Mouse (Mus musculus) ovary, adult 18-20 months (tissue): ENCODE measurements around the gene Cux2.

ENCODE experiments used
- DNase-seq: peaks from one replicate; pipeline ENCODE4 v3.0.0; 2022; ENCODE audit warnings: low spot score, mixed read lengths

Cux2 gene

GRCm38 (mm10) chr5:121820161-121820560 is 229.7 kb downstream of the Cux2 start:
- no peak for DNase-seq

GRCm38 (mm10) chr5:121819559-121819958 is 230.3 kb downstream of the Cux2 start:
- no peak for DNase-seq

- no peak for DNase-seq
Observed at GRCm38 (mm10) chr5:121818862-121819261, 231.0 kb downstream of the Cux2 start.

GRCm38 (mm10) chr5:121818401-121818800 is 231.5 kb downstream of the Cux2 start:
- DNase-seq: no peak

DNA sequence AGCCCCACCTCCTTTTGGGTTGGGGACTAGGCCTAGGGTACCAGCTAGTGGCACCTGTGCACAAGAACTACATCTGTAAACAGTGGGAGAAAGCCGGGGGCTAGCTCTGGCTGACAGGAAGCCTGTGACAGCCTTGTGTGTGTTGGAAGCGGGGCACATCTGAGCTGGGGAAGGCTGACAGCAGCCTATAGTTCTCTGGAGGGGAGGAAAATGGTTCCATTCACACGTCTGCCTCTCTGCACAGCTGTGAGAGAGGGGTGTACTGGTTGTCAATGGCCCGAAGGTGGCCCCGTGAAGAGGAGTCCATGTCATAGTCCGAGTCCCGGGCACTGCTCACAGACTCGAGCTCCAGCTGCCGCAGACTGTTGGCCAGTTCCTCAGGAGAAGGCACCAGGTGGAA is 232.4 kb downstream of the Cux2 start:
- DNase-seq: no peak

DNA sequence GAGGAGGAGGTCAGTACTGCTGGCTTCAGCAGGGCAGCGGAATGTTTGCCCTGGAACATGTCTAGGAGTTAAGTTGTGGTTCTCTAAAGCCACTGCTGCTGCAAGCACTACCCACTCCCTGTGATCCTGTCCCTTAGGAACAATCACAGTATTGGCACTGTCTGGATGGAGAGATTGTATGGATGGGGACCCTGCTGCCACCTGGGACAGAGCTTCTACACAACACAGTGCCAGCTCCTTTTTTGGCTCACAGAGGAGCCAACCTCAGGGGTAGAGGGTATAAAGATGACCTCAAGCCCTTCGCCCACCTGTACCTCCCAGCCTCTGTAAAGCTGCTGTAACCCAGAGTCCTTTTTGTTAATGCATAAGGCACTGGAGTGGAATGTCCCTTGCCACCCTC is 233.3 kb downstream of the Cux2 start:
- DNase-seq: no peak

DNA sequence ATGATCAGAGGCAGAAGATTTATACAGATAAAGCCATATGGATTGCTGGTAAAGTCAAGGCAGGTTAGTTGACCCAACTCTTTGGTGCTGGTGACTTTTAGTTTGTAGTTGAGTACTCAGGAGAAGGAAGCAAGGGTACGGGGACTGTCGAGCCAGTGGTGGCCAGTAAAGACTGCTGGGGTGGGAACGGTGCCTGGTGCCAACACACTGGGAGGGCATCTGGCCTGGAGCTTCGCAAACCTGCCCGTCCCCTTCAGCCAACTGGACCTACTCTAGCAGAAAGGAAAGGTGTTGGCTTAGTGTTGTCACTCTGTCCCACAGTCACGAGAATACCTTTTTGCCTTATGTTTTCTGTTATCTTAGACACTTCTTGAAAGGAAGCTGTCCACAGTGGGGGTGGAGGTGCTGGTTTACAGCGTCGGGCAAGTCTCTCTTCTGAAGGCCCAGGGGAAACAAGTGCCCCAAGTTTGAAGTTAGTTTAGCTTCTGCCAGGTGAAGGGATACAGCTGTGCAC is 234.0 kb downstream of the Cux2 start:
- DNase-seq: no peak

GRCm38 (mm10) chr5:121815067-121815466 is 234.8 kb downstream of the Cux2 start:
- DNase-seq: no peak

GRCm38 (mm10) chr5:121813744-121814143 is 236.2 kb downstream of the Cux2 start:
- no peak for DNase-seq

GRCm38 (mm10) chr5:121812526-121813243 is 237.2 kb downstream of the Cux2 start:
- DNase-seq: no peak

DNA sequence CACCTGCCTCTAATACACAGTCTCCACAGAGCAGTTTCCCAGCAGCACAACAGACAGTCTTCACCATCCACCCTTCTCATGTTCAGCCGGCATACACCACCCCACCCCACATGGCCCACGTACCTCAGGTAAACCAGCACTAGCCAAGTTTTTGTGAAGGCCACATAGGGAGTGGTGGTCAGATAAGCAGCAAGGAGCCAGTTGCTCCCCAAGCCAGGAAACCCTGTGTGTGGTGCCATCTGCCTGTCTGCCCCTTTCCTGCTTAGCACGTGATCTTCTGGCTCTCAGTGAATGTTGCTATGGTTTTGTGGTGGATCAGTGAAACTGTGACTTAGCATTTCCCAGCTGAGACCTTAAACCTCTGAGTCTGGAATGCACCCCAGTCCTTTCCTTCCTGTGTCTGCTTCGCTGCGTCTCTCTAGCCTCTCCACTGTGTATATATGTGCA is 238.4 kb downstream of the Cux2 start:
- no peak for DNase-seq

- DNase-seq: no peak
Observed at GRCm38 (mm10) chr5:121810331-121811151, 239.4 kb downstream of the Cux2 start.

DNA sequence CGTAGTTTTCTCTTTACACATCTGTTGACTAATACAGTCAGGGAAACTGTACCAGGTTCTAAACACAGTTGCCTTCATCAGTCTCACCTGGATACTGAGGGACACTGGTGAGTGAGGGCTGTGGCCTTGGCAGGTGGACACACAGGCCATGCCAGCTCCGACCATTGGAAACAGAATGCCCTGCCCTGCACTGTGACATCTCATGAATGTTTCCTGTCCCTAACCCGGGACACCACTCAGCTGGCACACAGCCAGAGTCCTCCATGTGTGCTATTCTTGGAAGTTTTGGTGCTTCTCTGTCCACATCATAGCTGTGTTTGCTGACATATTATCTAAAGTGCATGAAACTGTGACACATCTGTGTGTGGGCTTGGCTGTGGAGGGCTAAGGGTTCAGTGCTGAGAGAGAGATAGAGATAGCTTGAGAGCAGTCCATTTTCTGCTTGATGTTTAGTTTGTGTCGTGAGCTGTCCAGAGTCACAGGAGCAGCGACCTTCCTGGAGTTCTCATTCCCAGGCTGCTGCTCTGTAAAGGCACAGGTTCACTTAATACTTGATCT is 240.2 kb downstream of the Cux2 start:
- no peak for DNase-seq

DNA sequence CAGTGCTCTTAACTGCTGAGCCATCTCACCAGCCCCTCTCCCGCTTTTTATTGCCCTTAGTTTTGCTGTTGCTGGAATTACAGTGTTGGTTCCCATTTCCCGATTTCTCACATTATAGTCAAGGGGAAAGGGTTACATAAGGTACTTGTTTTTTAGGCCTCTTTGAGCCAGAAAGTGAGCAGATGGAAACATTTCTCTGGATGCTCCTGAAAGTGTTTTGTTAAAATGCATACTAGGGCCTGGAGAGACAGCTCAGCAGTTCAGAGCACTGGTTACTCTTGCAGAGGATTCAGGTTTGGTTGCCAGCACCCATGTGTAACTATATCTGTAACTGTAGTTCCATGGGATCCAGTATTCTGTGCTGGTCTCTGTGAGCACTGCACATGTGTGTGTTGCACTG is 241.7 kb downstream of the Cux2 start:
- no peak for DNase-seq

GRCm38 (mm10) chr5:121807186-121807585 is 242.7 kb downstream of the Cux2 start:
- no peak for DNase-seq
